Mouse (Mus musculus): ENCODE results near the gene Nol7.

Gene Nol7

GRCm38 (mm10) chr13:43428436-43428835 lies 30.2 kb downstream of the Nol7 start:
- DNase-seq (ENCODE audit: low spot score): no peak

DNA sequence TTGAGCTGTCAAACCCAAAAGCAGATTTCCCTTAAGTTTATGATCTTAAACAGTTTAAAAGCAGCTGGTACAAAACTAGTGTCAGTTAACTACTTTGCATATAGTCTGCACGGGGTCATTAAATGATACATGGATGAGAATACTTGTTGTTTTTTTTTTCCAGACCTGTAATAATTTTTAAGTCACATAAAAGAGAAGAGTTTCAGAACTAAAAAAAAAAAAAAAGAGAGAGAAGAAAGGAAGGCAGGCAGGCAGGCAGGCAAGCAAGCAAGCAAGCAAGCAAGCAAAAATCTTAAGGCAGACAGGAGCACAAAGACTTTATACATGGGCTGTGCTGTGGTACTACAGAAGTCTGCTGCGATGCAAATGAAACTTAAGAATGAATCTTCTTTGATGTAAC lies 35.2 kb downstream of the Nol7 start:
- no peak for DNase-seq (ENCODE audit: low spot score)

GRCm38 (mm10) chr13:43440376-43440775 lies 42.2 kb downstream of the Nol7 start:
- no peak for DNase-seq (ENCODE audit: low spot score)

DNA sequence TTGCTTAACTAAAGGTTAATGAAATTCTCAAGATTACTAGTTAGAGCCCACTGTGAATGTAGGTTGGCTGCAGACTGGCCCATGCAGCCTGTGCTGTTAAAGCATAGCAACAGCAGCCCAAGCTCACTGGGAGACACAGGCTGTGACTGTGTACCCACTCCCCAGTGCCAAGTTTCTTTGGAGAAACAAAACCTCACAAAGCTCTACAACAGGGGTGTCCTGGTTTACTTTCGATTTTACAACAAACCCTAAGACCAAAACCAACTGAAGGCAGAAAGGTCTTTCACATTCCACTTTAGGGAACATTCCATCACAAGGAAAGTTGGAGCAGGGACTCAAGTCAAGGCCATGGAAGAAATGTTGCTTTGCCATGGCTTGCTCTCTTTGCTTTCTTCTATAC lies 44.4 kb downstream of the Nol7 start:
- DNase-seq (ENCODE audit: low spot score): no peak

DNA sequence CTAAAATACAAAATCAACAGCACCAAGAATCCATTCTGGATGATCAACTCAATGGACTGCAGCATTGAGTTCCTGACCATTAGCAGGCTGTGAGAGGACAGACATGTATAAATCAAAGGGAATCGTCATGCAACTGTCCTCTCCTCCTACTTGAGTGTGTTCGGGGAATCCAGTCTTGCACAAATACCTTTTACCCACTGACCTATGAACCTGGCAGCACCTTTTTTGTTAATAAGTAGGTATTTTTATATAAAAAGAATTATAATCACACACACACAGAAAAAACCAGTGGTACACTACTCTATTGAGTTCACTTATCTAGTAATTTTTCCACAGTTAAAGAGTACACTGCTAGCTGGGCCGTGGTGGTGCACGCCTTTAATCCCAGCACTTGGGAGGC lies 45.5 kb downstream of the Nol7 start:
- DNase-seq (ENCODE audit: low spot score): no peak

DNA sequence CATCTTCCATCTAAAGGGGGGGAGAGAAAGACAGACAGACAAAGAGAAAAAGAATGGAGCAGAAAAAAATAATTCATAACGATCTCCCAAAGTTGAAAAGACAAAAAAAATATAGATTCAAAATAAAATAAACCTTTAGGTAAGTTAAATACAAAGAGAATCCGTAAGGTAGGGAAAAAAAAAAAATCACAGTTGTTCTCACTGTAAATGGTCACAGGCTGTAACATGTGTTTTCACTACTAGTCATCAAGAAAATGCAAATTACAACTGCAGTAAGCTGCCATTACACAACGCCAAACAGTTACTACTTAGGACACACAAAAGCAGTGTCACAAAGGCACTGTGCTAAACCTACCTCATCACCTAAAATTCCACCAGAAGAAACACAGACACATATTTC lies 46.5 kb downstream of the Nol7 start:
- DNase-seq (ENCODE audit: low spot score): no peak

GRCm38 (mm10) chr13:43445754-43446153 lies 47.6 kb downstream of the Nol7 start:
- no peak for DNase-seq (ENCODE audit: low spot score)

GRCm38 (mm10) chr13:43447721-43448120 lies 49.5 kb downstream of the Nol7 start:
- no peak for DNase-seq (ENCODE audit: low spot score)

- no peak for DNase-seq (ENCODE audit: low spot score)
Observed at GRCm38 (mm10) chr13:43450686-43451085, 52.5 kb downstream of the Nol7 start.

GRCm38 (mm10) chr13:43452177-43452576 lies 54.0 kb downstream of the Nol7 start:
- no peak for DNase-seq (ENCODE audit: low spot score)

DNA sequence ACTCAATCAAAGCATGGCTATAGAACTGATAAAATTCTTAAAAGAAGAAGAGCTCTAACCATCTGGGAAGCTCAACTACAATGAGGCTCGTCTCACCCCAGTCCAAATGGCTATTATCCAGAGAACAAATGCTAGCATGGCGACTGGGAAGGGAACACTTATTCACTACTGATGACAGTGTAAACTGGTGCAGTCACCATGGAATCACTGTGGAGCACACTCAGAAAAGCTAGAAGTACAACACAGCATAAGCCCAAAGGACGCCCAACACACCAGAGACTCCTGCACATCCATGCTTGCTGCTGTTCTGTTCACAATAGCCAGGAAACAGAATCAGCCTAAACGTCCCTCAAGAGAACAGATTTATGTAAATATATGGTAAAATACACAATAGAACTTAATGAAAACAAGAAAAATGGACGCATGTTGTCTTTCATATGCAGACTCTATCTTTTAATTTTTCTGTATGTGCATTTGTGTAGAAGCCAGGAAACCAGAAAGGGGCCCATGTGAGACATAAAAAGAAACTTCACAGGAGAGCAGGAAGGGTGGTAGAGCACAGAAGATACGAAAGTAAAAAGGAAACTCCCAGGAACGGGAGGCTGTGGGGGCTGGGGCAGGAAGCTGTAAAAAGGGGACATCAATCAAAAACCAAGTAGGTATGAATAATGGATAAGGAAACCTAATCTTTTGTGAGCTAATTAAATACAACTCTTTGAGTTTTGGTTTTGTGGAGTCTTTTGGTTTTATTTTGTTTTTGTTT lies 54.8 kb downstream of the Nol7 start:
- DNase-seq (ENCODE audit: low spot score): no peak

DNA sequence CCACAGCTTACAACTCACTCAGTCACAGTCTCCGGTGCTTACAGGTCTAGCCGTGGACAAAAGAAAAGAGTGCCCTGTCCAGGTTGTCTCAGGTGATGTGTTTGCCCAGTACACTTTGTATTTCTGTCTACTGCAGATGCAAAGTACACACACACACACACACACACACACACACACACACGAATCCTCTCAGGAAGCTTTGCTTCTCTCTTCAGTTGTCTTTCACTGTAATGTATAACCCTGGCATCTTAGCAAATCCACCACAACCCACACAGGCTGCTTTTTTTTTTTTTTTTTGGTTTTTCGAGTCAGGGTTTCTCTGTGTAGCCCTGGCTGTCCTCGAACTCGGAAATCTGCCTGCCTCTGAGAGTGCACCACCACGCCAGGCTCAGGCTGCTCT lies 56.2 kb downstream of the Nol7 start:
- DNase-seq (ENCODE audit: low spot score): no peak
